Mouse (Mus musculus) bone marrow macrophage, adult 2 months (primary cell): ENCODE data around the gene Ace2.

Experiments
- CTCF ChIP-seq: IDR thresholded peaks from 2 replicates; pipeline ENCODE4 v1.5.1; 2012; ENCODE audit warnings: low read depth, mild to moderate bottlenecking, low read length, moderate library complexity
- POLR2A ChIP-seq: IDR thresholded peaks from 2 replicates; pipeline ENCODE4 v1.6.1; 2012; ENCODE audit warnings: mild to moderate bottlenecking, low read depth, low read length, borderline replicate concordance

DNA sequence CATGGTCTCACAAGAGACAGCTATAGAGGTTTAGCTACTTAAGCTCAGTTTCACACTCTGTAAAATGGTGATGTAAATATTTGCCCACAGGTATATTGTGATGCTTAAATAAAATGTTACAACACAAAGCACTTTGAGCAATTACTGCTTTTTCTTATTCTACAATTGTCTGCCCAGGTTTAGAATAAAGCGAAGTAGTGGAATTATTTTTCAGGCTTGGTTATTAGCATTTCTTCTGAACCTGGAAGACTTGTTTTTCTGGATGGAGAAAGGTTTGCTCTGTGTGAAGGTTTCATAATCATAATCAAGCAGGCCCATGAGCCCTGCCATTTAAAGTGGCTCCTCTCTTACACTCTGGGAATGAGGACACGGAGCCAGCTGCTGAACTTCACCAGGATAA, at the start of gene Ace2:
- TF ChIP-seq POLR2A: no peak
- no peak for TF ChIP-seq CTCF
